Mouse (Mus musculus): Measurements from ENCODE around the gene Sema3e. TPM values are rescaled to one million over a fixed set of nuclear protein-coding genes. Genes with fewer than 3 reads are reported as not detected.
A peak's percentile ranks its signal among the peaks of the same experiment; 100 is the strongest.

Sema3e gene
- polyA plus RNA-seq (2012; rRNA removed) = 8.3 and 8.7 TPM in 2 replicates

DNA sequence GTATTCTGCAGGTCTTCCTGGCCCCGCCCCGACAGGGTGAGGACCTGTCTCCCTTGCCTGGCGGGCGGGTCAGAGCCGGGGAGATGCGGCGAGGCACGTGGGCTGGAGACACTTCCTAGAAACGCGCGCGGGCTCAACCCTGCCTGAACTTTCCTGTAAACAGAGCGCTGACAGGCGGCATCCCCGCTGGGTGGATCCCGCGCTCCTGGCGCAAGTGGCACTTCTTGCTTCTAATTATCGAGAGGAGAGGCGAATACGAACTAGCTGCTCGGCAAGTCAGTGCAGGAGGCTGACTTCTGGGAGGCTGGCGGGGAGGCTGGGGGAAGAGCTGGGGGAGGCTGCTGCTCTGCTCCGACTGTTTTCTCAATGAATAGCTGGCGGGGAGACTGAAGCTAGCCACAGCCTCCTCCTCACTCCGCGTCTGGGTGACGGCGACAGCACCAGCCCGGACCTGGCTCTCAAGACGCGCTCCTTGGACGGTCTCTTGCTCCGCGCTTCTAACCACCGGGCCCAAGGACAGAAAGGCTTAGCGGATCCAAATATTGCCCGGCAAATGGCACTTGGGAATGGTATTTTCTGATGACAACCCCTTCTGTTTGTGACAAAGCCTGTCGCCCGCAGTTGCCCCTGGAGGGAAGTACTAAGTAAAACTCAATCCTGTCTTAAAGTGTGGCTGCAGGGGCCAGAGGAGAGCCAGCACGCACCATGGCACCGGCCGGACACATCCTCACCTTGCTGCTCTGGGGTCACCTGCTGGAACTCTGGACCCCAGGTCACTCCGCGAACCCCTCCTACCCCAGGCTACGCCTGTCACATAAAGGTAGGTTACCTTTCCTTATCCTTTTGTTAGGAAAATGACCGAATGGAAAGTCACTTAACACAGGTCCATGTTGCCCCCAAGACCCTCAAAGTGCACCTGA is at the start of gene Sema3e:
TSS of gene Sema3e (plus strand) at position 72 of the 920 bp plus-strand sequence.
- peak in 1 of 2 experiments; percentile 51 for DNase-seq (ENCODE audit: extremely low spot score in 1 of 2, low spot score in 1 of 2)

DNA sequence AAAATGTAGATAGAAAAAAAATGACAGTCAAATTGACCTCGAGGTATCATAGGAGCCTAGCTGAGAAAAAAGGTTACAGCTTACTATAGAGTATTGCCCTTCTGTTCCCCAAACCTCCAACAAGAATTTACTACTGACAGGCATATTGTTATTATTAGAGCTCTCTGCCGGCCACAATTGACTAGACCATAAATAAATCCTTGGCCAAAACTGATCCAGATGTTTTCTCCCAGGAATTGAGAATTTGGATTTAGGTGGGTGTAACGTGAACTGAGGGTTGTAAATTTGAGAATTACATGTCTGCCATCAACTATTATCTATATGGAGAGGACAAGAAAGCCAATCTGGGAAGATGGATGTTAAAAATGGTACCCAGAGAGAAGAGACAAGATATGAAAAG is 47.5 kb upstream of the Sema3e start:
- no peak for DNase-seq (ENCODE audit: extremely low spot score in 1 of 2, low spot score in 1 of 2)

DNA sequence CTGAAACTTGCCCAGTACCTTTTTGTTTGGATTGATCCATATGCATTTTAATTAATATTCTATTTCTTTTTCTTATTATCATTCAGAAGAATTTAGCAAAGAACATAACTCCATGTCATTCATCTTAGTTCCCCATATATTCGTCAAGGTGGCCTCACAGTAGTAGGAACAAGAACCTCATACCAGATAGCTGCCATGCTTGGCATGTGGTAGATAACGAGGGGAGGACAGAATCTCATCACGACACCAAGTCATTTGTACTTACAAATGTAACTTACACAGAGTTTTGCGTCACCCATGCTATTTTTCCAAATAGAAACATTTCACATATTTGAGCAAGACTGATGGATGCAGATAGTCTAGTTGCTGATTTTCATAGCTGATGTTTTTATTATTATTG is 45.9 kb upstream of the Sema3e start:
- no peak for DNase-seq (ENCODE audit: extremely low spot score in 1 of 2, low spot score in 1 of 2)

DNA sequence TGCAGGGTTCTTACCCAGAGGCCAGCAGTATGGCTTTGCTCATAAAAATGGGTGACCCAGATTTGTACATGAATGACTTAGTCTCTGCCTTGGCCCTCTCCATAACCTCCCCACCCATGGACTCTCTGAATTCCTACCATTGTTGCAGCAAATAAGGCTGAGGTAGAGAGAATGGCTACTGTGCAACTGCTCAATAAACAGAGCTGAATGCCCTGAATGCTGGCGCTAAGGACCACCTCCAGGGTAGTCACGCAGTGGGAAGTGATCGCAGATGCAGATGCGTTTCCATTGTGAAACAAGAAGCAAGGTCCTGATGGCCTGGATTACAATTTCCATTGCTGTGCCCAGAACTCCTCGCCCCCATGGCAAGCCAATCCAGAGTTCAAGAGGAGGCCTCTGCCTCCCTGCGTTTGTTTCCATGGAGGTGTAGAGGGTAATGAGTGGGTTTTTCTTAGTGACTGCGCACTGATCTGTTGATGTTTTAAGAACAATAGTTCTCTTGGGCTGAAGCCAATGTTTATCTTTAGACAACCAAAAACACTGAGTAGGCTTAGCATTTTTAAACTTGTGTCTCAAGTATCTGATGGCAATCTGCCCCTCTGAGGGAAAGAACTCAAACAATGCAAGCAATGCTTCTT is 42.5 kb upstream of the Sema3e start:
- DNase-seq (ENCODE audit: extremely low spot score in 1 of 2, low spot score in 1 of 2) = no peak

DNA sequence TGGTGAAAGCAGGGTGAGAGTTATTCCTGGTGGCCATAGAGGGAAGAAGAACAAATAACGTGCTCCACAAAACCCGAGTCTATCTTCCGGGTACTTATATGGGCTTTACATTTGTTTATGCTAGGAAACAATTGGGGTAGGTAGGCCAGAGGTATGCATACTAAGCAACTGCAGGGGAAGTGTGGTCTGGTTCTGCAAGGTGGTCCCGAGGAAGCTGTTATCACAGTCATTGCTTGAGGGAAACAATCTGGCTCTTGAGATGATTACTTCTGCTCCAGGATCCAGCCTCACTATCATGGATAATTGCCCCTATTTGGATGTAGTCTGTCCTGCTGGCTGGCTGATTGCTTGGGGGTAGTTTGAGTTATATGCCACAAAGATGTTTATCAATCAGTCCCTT is 41.5 kb upstream of the Sema3e start:
- no peak for DNase-seq (ENCODE audit: extremely low spot score in 1 of 2, low spot score in 1 of 2)

DNA sequence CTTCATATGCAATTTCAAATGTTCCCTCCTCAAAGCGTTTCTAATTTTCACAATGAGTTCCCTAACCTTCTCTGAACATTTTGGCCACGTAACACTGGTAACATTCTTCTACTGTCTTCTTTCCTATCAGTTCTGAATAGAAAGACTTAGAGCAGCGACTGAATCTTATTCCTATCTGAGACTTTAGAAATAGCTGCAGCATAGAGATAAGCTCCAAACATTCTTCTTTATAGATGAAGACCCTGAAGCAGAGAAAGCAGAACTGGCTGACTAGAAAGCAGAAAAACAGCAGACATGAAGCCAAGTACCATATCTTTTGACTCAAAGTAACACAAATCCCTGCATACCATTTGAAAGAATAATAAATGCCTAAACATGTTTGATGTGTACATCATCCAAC is 39.4 kb upstream of the Sema3e start:
- DNase-seq (ENCODE audit: extremely low spot score in 1 of 2, low spot score in 1 of 2) = no peak

DNA sequence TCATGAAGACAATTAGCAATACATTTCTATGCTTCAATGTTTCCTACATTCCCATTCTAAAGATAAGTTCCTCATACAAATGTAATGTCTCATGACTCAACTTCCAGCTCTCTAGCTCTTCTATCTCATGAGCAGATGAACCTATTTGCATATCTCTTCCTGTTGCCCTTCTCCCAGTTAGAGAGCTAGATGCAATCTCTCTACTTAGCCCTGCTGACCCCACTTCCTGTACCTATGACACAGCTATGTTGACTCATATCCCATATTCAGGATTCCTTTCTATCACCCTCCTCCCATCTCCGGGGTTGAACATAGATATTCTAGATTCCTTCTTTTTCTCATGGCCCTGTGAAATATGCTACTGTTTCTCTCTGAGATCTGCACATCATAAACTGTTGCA is 38.0 kb upstream of the Sema3e start:
- no peak for DNase-seq (ENCODE audit: extremely low spot score in 1 of 2, low spot score in 1 of 2)

DNA sequence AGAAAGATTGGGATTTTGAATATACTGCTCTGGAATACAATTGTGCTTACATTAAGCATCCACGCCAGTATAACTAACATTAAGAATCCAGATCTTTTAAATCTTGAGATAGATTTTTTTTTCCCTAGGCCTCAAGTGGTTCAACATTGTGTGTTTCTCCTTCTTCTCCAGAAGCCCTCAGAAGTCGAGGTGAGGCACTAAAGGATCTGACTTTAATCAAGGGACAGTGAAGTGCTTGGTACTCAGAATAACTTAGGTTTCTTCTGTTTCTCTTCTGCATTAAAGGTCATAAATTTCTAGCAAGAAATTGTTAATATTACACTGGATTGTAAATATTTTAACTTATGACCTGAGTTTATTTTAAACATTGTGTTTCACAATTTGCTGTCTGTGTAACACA is 37.1 kb upstream of the Sema3e start:
- no peak for DNase-seq (ENCODE audit: extremely low spot score in 1 of 2, low spot score in 1 of 2)

DNA sequence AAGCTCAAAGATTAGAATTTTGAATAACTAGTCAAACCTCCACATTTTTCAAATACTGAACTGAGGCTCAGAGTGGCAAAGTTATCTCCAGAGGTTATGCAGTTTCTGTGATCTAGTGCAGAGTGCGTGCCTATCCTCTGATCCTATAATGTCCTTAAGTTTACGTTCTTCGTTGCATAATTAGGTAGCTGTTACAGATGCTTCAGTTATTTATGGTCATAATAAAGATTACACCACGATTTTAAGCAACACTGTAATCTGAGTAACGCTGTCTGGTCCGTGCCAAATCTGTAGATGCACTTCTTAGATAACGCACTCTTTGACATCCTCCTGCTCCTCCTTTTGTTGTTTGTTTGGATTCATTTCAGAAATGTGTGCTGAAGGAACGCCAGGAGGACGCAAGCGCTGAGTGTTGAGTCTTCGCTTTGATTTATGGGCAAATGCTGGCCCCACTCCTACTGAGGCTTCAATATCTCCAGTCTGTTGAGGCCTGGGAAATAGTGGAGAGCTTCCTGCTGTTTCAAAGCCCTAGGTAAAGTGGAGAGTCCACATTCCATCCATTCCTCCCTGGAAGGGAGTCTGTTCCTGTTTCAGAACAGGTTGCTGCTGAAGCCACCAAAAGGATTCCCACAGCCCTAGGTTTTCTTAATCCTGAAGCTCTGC is 32.2 kb upstream of the Sema3e start:
- DNase-seq (ENCODE audit: extremely low spot score in 1 of 2, low spot score in 1 of 2) = no peak

DNA sequence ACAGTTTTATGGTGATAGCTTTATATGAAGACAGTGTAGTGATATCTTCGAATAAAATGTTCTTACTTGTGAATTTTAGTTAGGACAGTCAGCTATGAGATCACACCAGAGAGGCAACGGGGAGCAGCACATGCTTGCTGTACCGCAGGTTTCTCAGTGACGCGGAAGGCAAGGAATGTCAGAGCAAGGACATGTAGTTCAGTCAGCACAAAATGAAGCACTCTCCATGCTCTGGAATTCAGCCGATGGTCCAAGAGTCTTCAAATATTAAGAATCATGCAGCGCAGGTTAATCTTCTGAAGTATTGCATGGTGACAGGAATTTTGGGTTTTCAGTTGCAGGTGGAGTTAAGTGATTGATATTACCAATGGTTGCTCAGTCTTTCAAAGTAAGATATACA is 3.3 kb downstream of the Sema3e start:
- no peak for DNase-seq (ENCODE audit: extremely low spot score in 1 of 2, low spot score in 1 of 2)

DNA sequence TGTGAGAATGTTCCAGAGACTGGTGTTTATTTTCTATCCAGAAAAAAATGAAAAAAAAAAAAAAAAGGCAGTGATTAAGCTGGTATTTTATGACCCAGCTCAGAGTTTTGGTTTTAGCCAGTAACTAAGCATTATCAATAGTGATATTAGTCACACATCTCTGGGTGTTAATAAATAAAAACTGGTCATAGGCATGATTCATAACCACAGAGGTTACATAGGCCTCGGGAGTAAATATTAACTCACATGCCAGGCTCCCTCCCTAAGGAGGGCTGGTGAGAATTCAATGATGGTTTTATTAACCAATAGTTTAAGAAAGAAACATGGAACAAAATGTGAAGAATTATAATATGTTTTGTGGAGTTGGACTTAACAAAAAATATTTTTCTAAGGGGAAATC is 5.7 kb downstream of the Sema3e start:
- DNase-seq (ENCODE audit: extremely low spot score in 1 of 2, low spot score in 1 of 2) = no peak

DNA sequence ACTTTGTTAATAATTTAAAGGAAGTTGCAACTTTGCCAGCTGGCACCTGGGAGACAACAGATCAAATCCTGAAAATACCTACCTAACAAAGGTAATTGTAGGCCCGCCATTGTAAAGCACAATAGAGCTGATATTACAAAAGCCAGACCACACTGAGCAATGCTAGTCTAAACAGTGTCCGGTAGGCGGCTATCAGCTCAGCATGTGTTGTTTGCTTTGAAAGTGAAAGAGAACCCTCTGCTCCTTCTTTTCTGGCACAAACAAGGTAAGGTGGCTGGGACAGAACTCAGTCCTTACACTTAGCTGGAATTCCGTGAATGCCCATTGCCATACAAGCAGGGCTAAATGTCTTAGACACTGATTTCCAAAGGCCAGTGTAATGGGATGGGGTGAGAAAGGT is 7.0 kb downstream of the Sema3e start:
- DNase-seq (ENCODE audit: extremely low spot score in 1 of 2, low spot score in 1 of 2) = no peak

DNA sequence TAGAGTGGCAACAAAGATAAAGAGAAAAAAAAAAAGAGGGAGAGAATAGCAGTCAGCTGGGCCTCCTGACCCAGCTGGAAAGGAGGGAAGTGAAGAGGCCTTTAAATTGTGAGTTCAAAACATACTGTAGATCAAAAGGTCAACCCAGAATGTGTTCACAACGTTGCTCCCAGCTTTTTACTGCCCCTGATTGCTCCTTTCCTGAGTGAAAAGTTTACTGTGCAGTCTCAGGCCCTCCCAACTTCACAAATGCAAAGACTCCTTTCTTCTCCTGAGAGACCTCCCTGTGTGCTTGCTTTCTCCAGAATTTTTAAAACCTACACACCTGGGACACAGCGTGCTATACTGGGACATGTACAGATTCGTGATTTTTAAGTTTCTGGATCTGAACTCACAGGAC is 8.2 kb downstream of the Sema3e start:
- no peak for DNase-seq (ENCODE audit: extremely low spot score in 1 of 2, low spot score in 1 of 2)

DNA sequence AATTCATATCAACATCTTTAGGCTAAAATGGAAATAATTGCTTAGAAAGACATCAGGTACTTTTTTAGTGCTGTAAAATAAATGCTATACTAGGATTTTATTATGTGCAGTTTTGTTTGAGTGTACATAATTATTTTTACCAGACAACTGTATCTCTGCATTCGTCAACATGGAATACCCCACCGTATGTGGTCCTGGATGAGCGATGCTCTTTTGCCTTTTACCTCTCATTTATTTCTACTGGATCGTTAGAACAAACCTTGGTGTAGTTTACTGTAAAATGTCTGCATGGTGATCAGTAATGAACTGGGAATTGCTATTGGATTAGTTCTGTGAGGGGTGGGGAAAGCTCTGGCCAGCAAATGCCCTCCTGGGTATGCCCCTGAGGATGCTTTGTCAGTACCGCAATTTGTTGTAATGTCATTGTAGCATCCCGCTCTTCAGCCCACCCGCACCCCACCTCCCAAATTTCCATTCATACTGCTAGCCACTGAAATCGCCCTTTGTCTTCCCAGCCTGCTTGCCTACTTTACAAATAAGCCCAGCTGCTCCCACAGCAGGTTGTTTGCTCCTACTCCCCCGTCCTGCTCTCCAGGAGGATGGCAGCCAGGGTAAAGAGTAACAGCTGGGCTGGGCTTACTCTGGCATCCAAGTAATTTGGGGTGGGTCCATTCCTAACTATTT is 13.9 kb downstream of the Sema3e start:
- no peak for DNase-seq (ENCODE audit: extremely low spot score in 1 of 2, low spot score in 1 of 2)

DNA sequence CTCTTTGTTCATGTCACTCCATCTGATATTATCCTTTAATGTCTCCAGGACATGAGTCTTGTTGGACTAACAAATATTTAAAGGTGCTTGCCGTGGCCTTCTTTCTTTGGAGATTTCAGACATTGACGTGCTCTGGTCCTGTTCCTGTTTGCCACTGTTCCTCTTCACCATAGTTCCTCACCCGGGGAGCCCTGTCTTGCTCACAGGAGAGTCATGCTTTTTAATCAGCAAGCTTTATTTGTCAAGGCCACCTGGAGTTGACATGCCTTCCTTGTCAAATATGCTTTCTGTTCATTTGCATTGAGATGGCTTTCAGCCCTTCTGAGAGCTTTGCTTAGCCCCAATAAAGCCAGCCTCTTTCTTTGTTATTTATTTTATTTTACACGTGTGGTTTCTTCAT is 15.1 kb downstream of the Sema3e start:
- DNase-seq (ENCODE audit: extremely low spot score in 1 of 2, low spot score in 1 of 2) = no peak

DNA sequence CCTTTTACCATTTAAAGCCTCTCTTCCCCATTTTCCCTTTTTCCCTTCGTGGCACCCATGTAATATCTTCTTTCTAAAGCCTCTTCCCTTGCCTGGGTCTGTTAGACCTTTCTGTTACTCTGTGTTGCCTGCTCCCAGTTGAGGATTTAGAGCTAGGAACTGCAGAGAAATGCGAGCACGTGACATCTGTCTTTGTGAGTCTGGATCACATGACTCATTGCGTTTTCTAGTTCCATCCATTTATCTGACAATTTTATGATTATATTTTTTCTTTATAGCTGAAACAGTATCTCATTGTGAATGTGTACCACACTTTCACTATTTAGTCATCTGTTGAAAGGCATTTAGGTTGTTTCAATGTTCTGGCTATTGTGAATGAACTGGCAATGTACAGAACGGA is 18.0 kb downstream of the Sema3e start:
- DNase-seq (ENCODE audit: extremely low spot score in 1 of 2, low spot score in 1 of 2) = no peak

DNA sequence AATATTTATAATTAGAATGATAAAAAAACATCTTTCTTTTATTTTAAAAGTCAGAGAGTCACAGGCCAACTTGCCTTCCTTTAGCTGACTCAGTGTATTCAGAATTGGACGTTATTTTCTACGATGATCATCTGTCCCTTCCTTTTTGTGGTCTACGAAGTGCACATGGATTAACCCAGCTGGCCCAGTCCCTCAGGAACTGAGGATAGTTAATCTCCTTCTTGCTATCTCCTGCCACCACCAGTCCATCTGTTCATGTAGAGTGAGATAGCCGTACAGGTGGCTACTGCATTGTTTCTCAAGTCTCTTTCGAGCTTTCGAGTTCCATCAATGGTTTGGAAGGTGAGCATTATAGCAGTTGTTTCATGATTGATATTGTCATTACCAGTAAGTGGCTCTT is 18.9 kb downstream of the Sema3e start:
- DNase-seq (ENCODE audit: extremely low spot score in 1 of 2, low spot score in 1 of 2) = no peak

DNA sequence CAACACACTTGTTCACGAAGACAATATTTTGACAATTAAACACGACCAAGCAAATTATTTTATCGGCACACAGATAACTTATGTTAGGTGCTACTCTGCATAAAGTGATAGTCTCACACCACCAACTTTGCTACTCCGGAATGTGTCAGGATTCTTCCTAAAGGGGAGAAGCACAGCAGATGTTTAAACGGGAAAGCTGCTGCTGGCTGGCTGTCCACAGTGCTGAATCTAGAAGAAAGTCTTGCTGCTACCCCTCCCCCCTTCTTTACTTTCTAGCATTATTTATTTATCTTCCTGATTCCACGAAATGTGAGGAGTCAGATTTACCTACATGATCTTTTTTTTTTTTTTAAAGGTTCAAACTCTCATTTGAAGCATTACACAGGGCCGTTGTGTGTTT is 23.6 kb downstream of the Sema3e start:
- DNase-seq (ENCODE audit: extremely low spot score in 1 of 2, low spot score in 1 of 2) = no peak

DNA sequence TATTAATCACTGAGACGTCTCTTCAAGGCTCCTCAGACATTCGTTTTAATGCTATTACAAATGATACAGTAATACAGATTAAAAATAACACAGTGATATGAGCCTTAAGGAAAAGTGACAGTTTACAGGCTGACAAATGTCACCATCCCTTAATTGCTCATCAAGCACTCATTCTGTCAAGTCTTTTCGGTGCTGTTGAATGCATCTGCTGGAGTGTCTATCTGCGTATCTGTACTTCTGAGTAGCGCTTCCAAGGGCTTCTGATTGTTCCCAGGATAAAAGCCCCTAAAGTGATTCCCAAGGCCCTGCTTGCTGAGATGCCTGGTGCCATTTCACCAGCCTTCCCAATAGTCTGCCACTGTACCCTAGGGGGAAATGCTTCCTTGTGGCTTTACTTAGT is 29.4 kb downstream of the Sema3e start:
- no peak for DNase-seq (ENCODE audit: extremely low spot score in 1 of 2, low spot score in 1 of 2)

DNA sequence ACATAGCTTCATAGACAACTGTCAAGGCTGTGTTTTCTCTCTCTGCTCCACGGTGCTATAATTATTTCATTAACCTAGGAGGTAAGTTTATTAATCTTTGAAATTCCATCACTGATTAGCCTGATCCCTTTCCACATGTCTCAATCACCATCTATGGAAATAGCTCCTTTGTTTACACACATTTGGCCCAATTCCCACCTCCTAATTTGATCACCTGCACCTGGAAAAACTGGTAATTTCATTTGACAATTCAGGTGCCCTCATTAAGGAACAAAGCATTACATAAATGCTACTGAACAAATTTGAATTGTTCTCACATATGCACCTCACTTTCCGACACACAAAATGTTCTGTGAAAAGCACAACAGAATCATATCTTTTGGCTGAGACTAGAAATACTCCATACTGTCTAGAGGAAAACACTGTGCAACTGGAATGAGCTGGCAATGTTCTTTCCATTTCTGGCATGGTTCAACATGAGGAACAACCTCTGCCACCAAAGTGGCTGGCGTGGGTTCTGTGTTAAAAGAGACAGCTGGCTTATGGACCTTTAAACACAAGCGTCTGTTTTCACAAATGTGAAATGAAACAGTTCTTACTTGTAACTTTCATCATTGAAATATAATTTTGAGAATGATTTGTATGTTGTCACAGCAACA is 34.9 kb downstream of the Sema3e start:
- DNase-seq (ENCODE audit: extremely low spot score in 1 of 2, low spot score in 1 of 2) = peak; percentile 3 to 16

Measured in frontal cortex, adult 2 months (tissue).